Mouse (Mus musculus) hindbrain, postnatal 0 days (tissue): ENCODE data around the gene Ttc3. TPM values are rescaled to one million over a fixed set of nuclear protein-coding genes. Genes with fewer than 3 reads are reported as not detected.

ENCODE experiments used
- ATAC-seq: fragments of 200-750 bp; cut with Nextera tagmentation; 2 replicates; pipeline ENCODE4 v1.8.0; 2017; ENCODE audit warnings: mild to moderate bottlenecking, moderate TSS enrichment, moderate library complexity
- DNase-seq: peaks from one replicate; pipeline ENCODE4 v3.0.0-alpha.2; 2015; ENCODE audit warnings: low spot score
- H3K27ac ChIP-seq: fragments of 300-500 bp; sonication (generic); 2 replicates; pipeline ENCODE4 v1.5.1; 2014; ENCODE audit warnings: mild to moderate bottlenecking
- H3K27me3 ChIP-seq: fragments of 300-500 bp; sonication (generic); 2 replicates; pipeline ENCODE4 v1.6.1; 2014; ENCODE audit warnings: low read length, mixed read lengths; ENCODE audit not compliant: insufficient read depth
- H3K36me3 ChIP-seq: fragments of 300-500 bp; sonication (generic); 2 replicates; pipeline ENCODE4 v1.6.1; 2014; ENCODE audit warnings: low read length, mixed read lengths; ENCODE audit not compliant: insufficient read depth
- H3K4me1 ChIP-seq: fragments of 300-500 bp; sonication (generic); 2 replicates; pipeline ENCODE4 v1.6.1; 2014; ENCODE audit warnings: antibody characterized with exemption, low read length, mixed read lengths; ENCODE audit not compliant: insufficient read depth
- H3K4me2 ChIP-seq: fragments of 300-500 bp; sonication (generic); 2 replicates; pipeline ENCODE4 v1.6.1; 2014; ENCODE audit warnings: low read depth, mild to moderate bottlenecking, low read length, moderate library complexity, mixed read lengths
- H3K4me3 ChIP-seq: fragments of 300-500 bp; sonication (generic); 2 replicates; pipeline ENCODE4 v1.5.1; 2014; ENCODE audit warnings: low read length
- H3K9ac ChIP-seq: fragments of 300-500 bp; sonication (generic); replicated peaks from 2 replicates; pipeline ENCODE4 v1.6.1; 2014; ENCODE audit warnings: mild to moderate bottlenecking, low read length, moderate library complexity, mixed read lengths
- H3K9me3 ChIP-seq: fragments of 300-500 bp; sonication (generic); 2 replicates; pipeline ENCODE4 v1.6.1; 2016; ENCODE audit warnings: low read length, mixed read lengths
- CTCF ChIP-seq: IDR thresholded peaks from 2 replicates; pipeline ENCODE4 v1.5.1; 2016; ENCODE audit warnings: antibody characterized with exemption, control low read depth, low read depth
- WGBS: fragments of 180-500 bp; shearing (Covaris S2); extraction: QIAGEN DNeasy Blood & Tissue Kit; methylation state at CpG from one replicate; pipeline ENCODE4 v1.1.7; 2014; 5-methylcytosine and 5-hydroxymethylcytosine counted together
- polyA plus RNA-seq: library from polyadenylated mRNA; unstranded; fragments of >200 nt; fragmentation: Nextera tagmentation; extraction: Ambion mirVana; gene quantifications from 2 replicates; pipeline ENCODE4 v1.2.1, GENCODE M21; 2015
- total RNA-seq: library from RNA; depleted of rRNA; stranded (reverse); fragments of >200 nt; gene quantifications from 2 replicates; pipeline ENCODE4 v1.2.3, GENCODE M21; 2014

Gene Ttc3
- total and polyA plus RNA-seq, 2 experiments from 2014 or later, result 848 to 985 TPM

DNA sequence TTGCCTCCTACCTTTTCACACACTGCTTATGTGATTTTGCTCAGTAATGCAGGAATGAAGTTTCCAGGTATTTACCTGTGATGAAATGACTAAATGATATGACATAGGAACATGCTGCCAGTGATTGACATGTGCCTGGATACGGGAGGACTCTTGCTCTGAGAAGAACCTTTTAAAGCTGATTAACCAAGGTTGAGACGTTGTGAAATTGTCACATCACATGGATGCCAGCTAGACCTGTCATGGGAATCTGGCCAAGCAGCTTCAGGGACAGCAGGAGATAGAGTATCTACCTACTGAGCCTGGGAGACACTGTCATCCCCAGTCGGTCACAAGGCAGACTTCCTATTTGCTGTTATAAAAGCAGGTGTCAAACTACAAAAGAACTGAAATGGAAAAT lies 24.6 kb downstream of the Ttc3 start:
- WGBS, result 61% methylated on average over 3 of the region's 3 CpGs
- Histone ChIP-seq H3K9me3 (no peaks in the 10 kb centered on the region), H3K27me3 (no peaks in the 10 kb centered on the region), H3K4me2 (no peak overlapping the region), H3K27ac (no peak overlapping the region), H3K4me3 (no peak overlapping the region), H3K36me3 (peaks cover 18% of the 10 kb centered on the region), H3K4me1 (no peaks in the 10 kb centered on the region), H3K9ac (no peak overlapping the region)
- TF ChIP-seq CTCF, result no peak
- ATAC-seq, result no peak
- DNase-seq, result no peak

DNA sequence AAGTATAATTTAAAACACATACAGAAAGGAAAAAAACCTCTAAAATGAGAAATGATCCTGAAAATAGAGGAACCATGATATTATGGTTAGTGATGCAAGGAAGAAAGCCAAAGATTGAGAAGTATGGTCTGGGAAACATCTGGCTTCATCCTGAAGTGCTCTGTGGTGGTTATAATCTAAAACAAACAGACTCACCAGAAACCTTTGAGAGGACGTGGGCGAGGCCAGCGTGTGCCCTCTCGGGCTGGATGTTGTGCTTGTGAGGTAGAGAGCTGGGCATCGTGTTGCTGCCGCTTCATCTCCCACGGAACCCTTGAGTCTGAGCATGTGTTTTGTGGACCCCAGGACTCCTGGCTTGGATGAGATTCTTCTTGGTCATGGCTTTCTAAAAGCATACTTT lies 26.2 kb downstream of the Ttc3 start:
- Histone ChIP-seq H3K27me3 (no peaks in the 10 kb centered on the region), H3K4me1 (no peaks in the 10 kb centered on the region), H3K9ac (no peak overlapping the region), H3K4me2 (no peak overlapping the region), H3K36me3 (peaks cover 18% of the 10 kb centered on the region), H3K4me3 (no peak overlapping the region), H3K9me3 (no peaks in the 10 kb centered on the region), H3K27ac (no peak overlapping the region)
- ATAC-seq (no peak), DNase-seq (no peak)
- no peak for TF ChIP-seq CTCF
- WGBS, result 83% methylated on average over 7 of the region's 7 CpGs

DNA sequence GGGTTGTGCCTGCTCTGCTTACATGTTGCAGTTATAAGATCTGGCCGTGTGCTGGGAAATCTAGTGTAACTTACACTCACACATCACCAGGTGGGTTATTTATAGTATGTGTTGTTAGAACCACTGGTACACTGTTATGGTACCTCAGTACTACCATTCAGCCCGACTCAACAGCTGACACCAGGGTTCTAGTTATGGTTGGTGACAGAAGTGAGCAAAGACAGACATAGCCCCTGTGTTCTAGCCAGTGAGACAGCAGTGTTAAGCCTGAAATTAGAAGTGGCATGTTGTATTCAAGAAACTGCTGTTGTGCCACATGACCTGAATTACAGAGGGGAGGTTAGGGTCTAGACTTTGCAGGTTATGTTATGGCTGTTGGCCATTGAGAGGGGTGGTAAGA lies 28.7 kb downstream of the Ttc3 start:
- no peak for DNase-seq
- Histone ChIP-seq H3K4me2 (no peak overlapping the region), H3K4me3 (no peak overlapping the region), H3K27ac (no peak overlapping the region), H3K4me1 (no peaks in the 10 kb centered on the region), H3K9me3 (no peaks in the 10 kb centered on the region), H3K36me3 (peaks cover 19% of the 10 kb centered on the region), H3K9ac (no peak overlapping the region), H3K27me3 (no peaks in the 10 kb centered on the region)
- WGBS, result 93% methylated on average over 2 of the region's 2 CpGs
- TF ChIP-seq CTCF, result no peak
- peak; percentile 7; the same call in 1 of the 2 replicates for ATAC-seq

DNA sequence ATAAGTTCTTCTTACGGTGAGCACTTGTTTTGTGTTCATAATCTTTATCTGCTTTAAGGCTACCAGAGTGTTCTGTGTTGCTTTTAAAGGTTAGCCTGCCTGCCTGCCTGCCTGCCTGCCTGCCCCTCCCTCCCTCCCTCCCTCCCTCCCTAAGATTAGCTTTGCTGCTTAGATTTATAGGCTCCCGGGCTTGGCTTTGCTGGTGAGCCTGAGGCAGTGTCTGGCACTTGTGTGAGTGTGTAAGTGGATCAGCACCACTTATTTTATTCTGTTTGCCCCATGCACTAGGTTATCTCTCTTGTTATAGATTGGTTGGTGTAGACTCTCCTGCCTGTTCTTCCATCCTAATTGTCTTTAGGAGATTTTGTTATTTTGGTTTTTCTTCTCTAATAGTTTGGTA lies 31.2 kb downstream of the Ttc3 start:
- ATAC-seq (no peak), DNase-seq (no peak)
- Histone ChIP-seq H3K9me3 (no peaks in the 10 kb centered on the region), H3K4me1 (no peaks in the 10 kb centered on the region), H3K4me3 (no peak overlapping the region), H3K4me2 (no peak overlapping the region), H3K9ac (no peak overlapping the region), H3K36me3 (peaks cover 12% of the 10 kb centered on the region; the same call in 1 of the 2 replicates), H3K27ac (no peak overlapping the region), H3K27me3 (no peaks in the 10 kb centered on the region)
- WGBS, result 60% methylated on average over 2 of the region's 2 CpGs
- TF ChIP-seq CTCF, result no peak

DNA sequence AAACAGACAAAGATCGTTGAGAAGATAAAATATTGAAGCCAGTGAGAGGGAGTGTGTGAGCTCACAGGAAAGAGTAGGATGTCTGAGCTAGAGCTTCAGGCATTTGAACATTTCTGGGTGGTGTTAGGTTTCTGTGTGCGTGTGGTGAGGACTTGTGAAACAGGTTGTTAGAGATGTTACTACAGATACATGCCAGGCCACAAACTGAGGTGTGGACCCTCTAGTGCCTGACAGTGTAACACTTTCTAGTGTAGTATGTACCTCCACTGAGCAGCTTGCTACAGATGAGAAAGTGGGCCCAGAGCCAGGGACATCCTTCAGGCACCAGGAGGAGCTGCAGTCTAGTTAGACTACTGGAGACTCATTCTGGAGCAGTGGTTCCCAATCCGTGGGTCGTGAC lies 31.8 kb downstream of the Ttc3 start:
- Histone ChIP-seq H3K9me3 (no peaks in the 10 kb centered on the region), H3K27me3 (no peaks in the 10 kb centered on the region), H3K4me2 (no peak overlapping the region), H3K4me1 (no peaks in the 10 kb centered on the region), H3K36me3 (peaks cover 17% of the 10 kb centered on the region; the same call in 1 of the 2 replicates), H3K27ac (no peak overlapping the region), H3K9ac (no peak overlapping the region), H3K4me3 (no peak overlapping the region)
- ATAC-seq, result 0 out of 2 replicates have a peak, but pooled peaks have one; percentile 46
- 89% methylated on average over 4 of the region's 4 CpGs for WGBS
- DNase-seq, result peak; percentile 16
- TF ChIP-seq CTCF, result peak; percentile 31; the same call in 1 of the 2 replicates

DNA sequence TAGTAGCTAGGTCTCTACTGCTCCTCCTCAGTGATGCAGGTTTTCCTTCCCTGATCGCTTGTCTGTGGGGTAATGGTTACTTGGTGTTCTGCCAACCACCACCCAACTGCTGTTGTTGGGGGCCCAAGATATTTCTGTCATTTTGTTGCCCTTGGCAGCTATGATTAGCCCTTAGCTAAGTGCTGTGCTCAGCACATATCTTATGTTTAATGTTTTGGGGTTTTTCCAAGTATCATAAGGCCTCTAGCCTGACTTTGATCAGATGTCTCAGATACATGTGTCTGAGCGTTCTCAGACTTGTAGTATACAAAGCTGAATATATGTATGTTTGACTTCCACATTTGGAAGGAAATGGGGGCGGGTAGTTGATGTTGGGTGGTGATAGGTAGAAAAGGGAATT lies 40.9 kb downstream of the Ttc3 start:
- H3K9ac ChIP-seq, result no peak overlapping the region
- H3K9me3 ChIP-seq, result no peaks in the 10 kb centered on the region
- no peak for TF ChIP-seq CTCF
- no peaks in the 10 kb centered on the region for H3K27me3 ChIP-seq
- no peak overlapping the region for H3K4me3 ChIP-seq
- 77% methylated on average over 3 of the region's 3 CpGs for WGBS
- peaks cover 33% of the 10 kb centered on the region for H3K36me3 ChIP-seq
- H3K27ac ChIP-seq, result no peak overlapping the region
- no peak overlapping the region for H3K4me2 ChIP-seq
- DNase-seq, result no peak
- no peaks in the 10 kb centered on the region for H3K4me1 ChIP-seq
- ATAC-seq, result no peak

DNA sequence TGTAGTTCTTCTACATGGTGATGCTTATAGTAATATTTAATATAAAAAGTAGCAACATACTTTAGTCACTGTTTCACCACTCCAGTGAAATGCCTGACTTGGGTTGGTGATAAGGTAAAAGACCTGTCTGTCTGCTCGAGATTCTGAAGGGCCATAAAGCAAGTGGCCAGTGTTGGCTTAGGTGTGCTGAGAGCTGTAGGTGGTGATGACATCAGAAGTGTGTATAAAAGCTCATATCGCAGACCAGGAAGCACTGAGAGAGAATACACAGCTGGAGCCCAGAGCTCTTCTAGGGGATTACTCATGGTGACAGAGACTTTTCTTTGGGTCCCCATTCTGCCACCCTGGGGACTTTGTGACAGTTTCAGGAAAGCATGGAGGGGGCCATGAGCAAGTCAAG lies 41.8 kb downstream of the Ttc3 start:
- no peak for TF ChIP-seq CTCF
- DNase-seq (no peak), ATAC-seq (no peak)
- 90% methylated on average over 2 of the region's 2 CpGs for WGBS
- Histone ChIP-seq H3K4me1 (no peaks in the 10 kb centered on the region), H3K9ac (no peak overlapping the region), H3K27me3 (no peaks in the 10 kb centered on the region), H3K4me3 (no peak overlapping the region), H3K4me2 (no peak overlapping the region), H3K9me3 (no peaks in the 10 kb centered on the region), H3K36me3 (peaks cover 26% of the 10 kb centered on the region), H3K27ac (no peak overlapping the region)
